Mouse (Mus musculus): ENCODE data around the gene Tmem117.

The Tmem117 gene

DNA sequence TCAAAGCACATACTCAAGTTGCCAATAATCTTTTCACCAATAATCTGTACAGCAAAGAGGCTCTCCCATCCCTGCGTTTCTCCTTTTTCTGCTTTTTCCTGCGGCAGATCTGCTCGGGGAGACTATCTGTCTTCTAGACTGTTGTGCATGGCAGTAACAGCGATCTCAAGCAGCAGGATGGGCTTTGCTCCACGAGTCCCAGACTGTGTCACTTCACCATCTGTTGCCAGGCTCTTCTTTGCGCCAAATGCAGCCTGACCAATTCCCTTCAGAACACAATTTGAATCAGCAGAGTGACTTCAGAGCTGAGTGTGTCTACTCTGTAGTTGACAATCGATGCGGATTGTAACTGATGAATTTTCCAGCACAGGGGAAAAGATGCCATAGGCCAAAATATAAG, 415.0 kb downstream of the Tmem117 start:
- no peak for DNase-seq

DNA sequence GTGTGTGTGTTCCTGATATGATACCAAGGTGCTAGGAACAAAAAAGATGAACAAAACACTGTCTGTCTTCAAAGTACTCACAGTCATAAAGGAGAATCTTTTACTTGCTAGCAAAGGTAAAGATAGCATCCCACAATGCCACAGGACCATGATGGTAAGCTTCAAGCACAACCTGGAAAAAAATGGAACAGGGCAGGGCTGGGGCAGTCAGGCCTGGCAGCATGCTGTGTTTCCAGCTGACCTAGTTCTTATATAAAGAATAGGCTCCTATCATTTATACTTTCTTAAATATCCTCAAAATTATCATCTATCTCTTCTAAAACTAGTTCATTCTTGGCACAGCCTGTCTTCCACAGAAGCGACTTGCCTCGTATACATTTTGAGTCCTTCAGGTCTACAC, 418.5 kb downstream of the Tmem117 start:
- no peak for DNase-seq

DNA sequence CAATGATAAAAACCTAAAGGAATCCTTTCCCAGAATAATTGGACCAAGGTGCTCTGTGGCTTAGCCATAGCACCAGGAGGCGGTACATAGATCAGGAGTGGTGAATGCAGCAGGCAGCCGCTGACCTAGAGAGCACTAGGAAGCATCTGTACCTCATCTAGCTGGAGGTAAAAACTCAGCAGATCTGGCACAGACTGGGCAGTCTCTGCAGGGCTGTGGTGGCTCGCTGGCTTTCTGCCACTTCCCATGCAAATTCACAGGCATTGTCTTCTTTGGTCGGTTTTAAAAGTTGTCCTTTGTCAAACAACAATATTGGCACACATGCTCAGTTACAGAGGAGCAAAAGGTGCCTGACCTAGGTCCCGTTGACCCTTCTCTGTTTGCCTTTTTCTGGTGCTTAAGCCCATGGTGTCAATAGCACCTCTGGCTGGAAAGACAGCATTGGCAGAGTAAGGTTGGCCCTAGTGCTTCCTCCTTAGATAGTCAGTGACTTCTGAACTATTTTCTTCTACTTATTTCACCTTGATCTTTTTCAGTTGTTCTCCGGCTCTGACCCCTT, 420.2 kb downstream of the Tmem117 start:
- DNase-seq: no peak

DNA sequence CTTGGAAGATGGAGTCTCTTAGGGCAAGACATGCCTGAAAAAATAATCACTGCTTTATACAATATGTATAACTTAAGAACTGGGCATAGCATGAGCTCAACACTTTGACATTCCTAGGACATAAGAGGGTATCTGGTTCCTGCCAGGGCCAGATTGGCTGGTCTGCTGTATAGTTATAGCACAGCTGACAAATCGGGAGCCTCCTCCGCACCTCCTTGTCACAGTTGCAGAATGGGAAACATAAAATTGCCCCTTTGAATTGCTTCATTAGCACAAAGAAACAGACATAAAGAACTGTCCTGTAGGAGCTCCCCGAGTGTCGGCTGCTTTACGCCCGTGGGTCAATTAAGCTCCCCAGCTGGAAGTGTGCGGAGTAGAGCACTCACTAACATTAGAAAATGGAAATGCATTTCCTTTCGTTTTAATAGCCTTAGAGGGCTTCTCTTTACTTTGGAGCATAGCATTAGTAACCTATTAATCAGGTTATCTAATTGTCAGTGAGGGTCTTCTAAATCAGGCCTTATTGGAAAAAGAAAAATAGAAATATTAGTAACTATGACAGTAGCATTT, 426.1 kb downstream of the Tmem117 start:
- no peak for DNase-seq

DNA sequence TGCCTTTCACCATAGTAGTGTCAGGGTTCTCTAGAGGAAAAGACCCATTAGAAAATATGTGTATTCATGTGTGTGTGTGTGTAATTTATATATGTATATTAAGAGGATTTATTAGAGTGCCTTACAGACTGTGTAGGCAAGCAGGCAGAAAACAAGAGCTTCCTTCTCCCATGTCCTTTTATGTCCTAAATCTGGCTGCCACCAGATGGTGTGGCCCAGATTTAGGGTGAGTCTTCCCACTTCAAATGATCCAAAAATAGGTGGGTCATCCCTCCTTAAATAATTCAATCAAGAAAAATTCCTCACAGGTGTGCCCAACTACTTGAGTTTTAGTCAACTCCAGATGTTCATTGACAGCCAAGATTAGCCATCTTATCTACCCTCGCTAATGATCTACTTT, 439.0 kb downstream of the Tmem117 start:
- no peak for DNase-seq

DNA sequence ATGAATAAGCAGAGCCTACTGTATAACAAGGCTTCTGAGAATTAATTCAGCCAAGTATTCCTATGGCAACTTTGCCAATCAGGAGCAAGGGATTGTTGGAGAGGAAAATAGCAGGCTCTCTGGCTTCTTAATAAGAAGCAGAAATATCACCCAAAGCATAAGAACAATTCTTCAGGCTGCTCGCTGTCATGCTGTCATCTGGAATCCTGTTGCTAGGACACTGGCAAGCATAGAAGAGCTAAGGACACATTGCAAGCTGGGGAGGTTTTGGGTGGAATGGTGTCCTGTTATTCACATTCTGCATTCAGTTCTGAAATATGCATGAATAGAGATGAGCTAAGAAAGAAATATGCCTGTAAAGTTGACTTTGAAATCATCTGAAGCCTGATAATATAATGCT, 439.8 kb downstream of the Tmem117 start:
- no peak for DNase-seq

DNA sequence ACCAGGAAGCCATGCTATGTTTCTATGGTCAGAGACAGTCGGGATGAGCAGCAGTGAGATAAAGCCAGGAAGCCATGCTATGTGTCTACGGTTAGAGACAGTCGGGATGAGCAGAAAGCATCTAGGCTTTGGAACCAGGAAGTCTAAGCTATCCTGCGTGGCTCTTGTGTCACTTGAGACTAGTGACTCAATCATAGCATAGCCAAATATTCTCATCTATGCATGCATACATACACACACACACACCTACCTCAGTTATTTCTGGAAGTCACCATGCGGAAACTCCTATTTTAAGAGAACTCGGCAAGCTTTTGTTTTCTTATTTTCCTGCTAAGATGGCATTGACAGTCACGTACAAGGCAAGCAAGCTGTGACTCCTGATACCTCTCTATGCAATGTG, 441.8 kb downstream of the Tmem117 start:
- no peak for DNase-seq

DNA sequence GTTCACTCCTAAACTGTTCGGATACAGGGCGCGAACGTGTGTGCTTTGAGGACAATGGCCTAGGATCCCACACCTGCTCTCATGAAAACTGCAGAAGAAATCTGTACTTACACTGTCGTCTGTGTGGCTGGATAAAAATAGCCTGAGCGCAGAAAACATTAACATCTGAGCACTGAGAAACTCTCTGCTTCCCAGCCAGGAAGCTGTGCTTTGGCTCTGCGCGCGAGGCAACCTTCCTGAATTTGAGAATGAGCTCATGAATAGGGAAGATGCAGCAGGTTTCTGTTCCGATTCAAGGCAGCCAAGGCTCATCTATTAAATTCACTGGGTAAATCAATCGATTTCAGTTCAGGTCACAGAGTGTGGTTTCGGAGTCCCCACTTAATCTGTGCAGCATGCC, 446.3 kb downstream of the Tmem117 start:
- DNase-seq: no peak

DNA sequence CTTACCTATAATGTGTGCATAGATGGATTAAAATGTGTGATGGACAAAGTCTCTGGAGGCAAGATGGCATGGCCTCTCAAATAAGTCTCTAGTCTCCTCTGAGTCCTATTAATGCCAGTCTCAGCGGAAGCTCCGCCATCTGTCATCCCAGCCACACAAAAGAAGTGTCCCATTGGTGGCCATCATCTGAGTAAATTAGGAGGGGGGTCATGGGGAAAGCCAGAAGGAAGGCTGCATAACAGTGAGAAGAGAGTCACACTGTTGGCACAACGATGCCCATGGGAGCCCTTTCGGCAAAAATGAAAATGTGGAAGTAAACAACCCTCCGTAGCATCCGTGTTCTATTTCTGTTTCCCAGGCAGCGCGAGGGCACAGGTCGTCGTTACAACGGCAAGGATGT, 452.6 kb downstream of the Tmem117 start:
- DNase-seq: no peak

DNA sequence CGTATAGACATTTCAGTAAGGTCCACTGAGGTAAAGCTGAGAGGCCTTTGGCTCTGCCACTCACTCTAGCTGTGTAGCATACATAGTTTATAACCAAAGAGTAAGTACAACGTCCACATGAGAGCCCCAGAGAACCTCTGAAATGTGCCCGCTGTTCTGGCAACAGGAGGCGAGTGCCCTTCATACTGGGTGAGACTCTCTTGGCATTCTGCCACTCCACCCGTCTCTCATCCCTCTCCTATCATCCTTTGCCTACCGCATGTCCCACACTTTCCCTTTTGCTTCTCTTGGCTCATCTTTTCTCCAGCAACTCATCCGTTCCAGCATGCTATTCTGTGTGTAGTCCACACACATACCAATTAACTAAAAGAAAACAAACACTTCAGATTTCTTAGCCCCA, 456.9 kb downstream of the Tmem117 start:
- no peak for DNase-seq

DNA sequence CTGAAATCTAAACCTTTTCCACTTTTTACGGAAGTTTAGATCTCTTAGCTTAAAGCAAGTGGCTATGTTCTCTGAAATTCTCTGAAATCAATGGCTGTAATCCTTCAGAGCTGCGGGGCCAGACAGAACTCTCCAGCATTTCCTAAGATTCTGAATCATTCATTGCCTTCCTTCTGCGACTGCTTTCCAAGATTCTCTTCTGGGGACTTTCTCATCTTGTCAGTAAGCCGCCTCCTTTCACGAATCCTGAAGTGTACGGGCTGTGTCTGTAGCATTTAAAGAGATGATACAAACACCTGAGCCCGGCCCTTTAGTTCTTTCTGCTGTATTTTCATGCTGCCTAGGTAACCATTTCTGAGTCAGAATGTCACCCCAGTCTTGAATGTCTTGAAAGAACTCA, 471.1 kb downstream of the Tmem117 start:
- no peak for DNase-seq

DNA sequence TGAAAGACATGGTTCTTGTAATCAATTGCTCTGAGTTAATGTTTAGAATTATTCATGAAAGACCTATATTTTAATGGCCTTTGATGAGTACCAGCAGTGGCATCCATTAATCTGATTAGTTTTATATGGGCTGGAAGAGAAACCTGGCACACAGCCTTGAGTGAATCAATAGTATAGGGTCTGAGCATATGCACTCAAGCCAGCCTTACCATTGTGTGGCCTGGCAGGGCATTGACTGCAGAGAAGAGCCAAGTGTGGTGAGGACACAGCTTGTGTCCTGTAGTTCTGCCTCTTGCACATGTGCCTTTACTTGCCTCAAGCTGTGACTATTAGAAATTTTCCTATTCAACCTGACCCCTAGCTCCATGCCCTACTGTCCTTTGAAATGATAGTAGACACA, 472.5 kb downstream of the Tmem117 start:
- no peak for DNase-seq

DNA sequence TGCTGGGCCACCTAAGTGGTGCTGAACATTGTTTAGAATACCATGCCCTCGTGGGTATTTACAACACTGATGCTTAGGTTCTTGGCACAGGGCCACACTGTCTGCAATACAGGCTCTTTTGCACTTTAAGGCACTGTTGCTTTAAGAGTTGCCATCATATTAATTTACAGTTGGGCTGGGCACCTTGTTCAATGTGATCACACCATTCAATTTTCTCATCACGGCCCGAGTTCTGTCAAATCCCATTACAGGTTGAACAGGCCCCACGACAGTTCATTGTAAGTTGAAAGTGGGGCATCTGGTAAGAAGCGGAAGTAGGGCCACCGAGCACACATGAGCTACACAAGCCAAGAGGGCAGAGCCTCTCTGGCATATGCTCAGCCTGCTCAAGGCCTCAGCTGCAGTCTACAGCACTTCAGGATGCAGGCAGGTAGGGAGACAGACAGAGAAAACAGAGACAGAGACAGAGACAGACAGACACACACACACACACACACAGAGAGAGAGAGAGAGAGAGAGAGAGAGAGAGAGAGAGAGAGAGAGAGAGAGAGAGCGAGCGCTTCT, 478.3 kb downstream of the Tmem117 start:
- no peak for DNase-seq

DNA sequence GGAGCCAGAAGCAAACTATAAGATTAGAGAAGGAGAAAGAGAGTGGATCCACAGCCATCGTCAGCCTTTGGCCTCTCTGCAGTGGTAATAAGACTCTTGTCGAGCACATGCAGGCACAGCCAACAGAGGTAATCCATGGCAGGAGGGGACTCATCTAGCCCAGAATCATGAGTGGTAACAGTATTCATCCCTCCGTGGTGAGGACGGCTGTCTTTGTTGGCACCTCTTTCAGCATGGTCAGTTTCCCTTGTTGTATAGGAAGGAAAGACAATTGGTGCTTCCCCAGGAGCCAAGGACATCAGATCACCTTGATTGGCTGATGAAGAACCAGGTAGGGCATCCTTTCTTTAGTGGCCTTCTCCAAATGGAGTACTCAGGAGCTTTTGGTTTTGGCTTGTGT, 479.6 kb downstream of the Tmem117 start:
- DNase-seq: no peak

DNA sequence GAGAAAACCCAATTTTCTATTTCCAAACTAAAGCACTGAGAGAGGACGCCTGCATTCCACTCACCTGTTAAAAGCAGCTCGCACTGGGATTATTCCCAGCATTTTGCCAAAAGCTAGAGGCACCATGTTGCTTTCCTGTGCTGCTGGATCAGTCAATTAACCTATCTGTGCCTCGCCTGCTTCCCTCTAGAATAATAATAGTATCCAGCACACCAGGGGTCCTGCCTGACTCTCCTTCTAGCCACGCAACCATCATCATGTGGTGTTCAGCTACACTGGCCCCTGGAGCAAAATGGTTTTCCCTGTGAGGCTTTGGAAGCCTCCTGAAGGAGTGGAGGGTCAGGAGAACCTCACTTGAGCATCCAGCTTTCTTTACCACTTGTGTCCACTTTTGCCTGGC, 502.4 kb downstream of the Tmem117 start:
- DNase-seq: no peak

DNA sequence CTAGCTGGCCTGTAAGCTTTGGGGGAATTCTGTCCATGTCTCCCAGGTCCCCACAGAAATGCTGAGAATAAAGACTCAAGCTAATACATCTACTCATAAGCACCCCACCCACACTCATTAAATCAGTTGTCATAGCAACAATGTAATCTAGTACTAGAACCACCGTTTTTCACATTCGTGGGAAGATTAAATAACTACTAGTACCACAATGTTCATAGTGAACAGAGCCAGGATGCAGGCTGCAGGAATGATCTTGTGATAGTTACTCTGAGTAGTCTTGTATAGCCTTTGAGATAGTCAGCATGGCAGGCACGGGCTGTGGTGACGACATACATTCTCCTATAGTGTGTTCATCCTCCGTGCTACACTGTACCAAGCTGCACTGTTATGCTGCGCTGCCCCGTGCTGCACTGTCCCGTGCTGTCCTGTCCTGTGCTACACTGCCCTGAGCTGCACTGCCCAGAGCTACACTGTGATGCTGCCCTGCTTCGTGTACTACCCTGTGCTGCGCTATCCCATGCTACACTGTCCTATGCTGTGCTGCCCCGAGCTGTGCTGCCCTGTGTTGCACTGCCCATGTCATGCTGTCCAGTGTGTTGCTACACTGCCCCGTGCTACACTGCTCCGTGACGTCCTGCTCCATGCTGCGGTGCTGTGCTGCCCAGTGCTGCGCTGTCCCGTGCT, 507.0 kb downstream of the Tmem117 start:
- no peak for DNase-seq

DNA sequence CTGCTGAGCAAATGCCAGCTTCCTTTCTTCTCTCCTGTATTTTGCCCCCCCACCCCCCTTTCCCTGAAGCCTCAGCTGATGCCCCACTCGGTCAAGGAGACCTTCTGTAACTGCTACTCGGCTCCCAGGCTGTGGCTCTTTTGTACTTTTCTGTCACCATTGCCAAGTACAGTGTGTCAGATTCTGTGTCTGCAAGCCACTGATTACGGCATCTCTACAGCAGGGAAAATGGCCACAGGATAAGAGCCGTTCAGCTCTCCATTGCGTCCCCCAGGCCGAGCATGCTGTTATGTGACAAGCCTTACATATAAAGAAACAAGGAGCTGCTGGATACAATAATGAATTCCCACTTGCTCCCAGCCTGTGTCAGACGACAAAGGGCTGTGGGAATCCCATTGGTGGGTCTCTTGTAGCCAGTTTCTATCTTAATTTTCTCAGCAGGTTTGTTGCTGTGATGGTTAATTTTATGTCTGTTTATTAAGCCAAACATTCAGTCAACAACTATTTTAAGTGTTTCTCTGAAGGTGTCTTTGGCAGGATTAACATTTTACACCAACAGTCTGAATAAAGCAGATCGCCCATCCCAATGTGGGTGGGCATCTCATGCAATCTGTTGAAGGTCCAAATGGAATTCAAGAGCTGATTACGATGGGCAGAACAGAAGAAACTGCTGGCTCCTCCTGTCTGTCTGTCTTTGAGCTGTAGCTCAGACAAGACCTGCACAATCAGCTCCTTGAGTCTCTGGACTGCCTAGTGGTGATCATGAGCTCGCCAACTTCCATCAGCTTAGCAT, 508.2 kb downstream of the Tmem117 start:
- DNase-seq: no peak

DNA sequence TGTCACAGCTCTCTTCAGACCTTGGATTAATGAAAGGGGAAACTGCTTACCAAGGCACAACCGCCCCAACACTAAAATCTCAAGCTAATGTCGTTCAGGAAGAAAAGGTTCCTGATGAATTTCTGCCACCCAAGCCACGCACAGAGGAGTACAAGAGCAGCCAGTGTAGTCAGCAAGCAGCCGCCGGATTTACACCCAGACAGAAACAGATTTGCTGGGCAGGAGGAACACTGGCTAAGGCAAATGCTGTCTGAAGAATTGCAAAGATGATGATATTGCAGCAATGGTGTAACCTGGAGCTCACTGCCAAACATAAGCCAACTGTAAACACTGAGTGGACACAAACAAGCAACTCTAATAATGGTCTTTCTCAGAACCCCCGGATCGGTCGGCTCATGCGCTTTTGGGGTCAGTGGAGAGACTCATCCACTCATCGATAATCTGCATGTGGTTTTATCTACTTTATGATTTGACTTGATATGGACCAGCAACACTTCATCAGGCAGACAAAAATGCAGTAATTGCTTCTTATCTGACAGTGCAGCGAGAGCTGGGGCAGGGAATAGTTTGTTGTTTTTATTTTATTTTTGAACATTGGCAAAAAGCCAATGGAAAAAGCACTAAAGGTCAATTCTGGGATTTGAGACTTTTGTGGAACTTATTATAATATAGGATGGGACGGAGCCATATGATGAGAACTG, 509.8 kb downstream of the Tmem117 start:
- DNase-seq: no peak

DNA sequence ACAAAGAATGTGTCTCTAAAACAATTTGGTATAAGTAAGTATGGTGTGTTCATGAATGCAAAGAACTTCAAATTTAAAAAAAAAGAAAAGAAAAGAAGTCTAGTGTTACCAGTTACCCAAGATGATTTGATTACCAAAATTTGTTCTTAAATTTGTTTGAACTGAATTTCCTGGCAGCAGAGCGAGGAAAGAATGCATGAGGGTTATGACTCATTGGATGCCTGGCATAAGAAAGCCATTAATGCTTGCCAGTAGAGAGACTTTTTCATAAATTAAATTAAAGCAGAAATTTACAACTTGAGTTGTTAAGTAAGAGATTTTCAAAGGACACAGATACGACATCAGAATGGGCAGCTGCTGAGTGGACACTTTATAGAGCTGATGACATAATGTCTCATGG, 515.1 kb downstream of the Tmem117 start:
- DNase-seq: no peak

DNA sequence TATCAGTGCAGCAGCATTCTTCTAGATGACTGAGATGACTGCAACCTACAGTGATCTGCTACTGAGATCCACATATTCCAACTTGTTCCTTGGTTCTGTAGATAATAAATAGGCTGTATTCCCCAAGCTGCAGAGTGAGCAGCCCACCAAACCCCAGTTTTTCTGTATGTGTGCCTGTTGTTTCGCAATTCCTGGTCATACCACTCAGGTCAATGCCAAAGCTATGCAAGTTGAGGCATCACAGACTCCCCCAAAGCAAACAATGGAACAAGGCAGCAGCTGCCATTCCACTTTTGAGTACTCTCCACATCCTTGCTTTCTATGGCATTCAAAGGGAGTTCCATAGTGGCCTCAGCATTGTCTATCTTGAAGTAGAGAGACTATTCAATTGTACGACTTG, 516.1 kb downstream of the Tmem117 start:
- no peak for DNase-seq

Measured in kidney, postnatal 25 days (tissue).